Mouse (Mus musculus): Measurements from ENCODE around the gene Btbd8.

DNA sequence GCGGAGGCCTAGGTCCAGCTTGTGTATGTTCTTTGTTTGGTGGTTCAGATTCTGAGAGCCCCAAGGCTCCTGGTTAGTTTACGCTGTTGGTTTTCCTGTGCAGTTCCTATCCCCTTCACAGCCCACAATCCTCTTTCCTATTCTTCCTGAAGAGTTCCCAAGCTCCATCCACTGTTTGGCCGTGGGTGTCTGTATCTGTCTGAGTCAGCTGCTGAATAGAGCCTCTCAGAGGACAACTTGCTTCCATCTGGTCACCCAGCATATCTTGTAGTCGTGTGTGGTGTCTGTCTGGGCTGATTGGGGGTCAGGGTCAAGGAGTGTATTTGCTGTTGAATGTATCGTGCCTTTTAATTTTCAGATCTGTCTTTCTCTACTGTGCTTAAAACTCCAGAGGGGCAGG lies 4.1 kb downstream of the Btbd8 start:
- TF ChIP-seq MAX (IDR thresholded peaks at IDR 0.05; ENCODE audit: low read depth) (no peak), POLR2A (IDR thresholded peaks at IDR 0.05; ENCODE audit: insufficient read length, low read depth) (no peak), CEBPB (IDR thresholded peaks at IDR 0.05; ENCODE audit: insufficient read depth, poor library complexity, severe bottlenecking) (no peak), POLR2AphosphoS2 (IDR thresholded peaks at IDR 0.05; ENCODE audit: insufficient read length, low read depth) (no peak), E2F4 (IDR thresholded peaks at IDR 0.05; ENCODE audit: insufficient read depth) (no peak), TCF12 (IDR thresholded peaks at IDR 0.05; ENCODE audit: insufficient read depth, poor library complexity, severe bottlenecking) (no peak), TCF3 (IDR thresholded peaks at IDR 0.05; ENCODE audit: insufficient read length, low read depth) (no peak)
